Mouse (Mus musculus) cerebellum, adult 11 months (tissue): ENCODE measurements around the gene Dcaf11.
A peak's percentile ranks its signal among the peaks of the same experiment; 100 is the strongest.

Source experiments
- DNase-seq: peaks from one replicate; pipeline ENCODE4 v3.0.0; 2022

Dcaf11 gene

DNA sequence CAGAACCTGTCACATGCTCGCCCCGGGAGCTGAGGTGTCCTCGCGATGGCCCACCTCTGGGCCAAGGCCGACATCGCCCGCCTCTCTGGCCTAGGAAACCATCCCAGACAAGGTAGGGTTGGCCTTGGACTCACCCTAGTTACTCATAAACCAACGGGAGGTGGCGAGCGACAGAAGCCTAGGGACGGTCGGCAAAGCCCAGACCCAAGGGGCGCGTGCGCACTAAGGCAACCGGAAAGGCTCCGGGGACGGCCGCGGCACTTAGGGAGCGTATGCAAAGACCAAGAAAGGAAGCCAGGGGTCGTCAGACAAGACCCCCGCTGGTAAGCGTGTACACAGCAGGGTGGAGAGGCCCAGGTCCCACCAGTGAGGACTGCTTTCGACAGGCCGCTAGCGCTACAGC is at the start of gene Dcaf11:
Dcaf11 (plus strand) TSS at position 208 of the 403 bp plus-strand sequence.
- DNase-seq, result peak; percentile 91

DNA sequence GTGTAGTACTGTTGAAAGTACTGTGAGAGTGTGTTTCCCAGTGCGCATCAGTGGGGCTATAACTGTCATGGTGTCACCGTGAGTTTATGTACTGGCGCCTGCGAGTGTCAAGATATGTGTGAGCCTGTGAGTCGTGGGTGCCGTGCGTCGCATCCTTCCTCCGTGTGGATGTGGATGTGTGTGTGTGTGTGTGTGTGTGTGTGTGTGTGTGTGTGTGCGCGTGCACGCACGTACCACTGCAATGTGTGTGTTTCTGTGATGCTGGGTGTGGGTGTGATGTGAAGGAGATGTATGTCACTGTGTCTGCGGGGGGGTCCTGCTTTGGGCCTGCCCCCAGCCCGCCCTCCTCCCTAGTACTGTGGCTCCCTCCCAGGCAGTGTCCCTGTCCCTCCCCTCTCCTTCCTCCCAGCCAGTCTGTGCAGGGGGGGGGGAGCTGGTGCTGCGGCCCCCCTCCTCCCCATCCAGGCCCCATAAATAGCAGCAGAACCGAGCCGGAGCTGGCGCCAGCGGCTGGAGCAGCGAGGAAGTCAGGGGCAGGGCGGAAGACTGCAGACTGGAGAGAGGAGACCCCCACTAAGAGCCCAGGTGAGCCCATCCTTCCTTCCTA is 49.6 kb upstream of the Dcaf11 start, which contains the start of gene Cpne6:
Cpne6 (plus strand) TSS at position 321 of the 607 bp plus-strand sequence.
- no peak for DNase-seq

DNA sequence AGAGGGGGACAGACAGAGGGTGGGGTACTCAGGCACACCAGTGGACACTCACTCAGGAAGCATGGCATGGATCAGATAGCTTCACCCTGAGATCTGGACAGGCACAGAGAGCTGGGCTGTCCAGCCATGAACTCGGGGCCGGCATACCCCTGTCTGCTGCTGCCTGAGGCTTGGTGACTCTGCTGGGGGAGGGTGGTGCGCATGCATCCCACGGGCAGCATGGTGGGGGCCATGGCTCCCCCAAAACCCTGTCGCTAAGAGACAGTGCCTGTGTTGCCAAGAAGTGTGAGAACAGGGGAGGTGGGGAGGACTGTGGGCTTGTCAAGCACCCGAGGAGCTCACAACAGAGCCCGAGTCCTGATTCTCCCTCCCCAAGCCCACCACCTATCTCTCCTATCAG is 48.8 kb upstream of the Dcaf11 start:
- DNase-seq, result no peak

DNA sequence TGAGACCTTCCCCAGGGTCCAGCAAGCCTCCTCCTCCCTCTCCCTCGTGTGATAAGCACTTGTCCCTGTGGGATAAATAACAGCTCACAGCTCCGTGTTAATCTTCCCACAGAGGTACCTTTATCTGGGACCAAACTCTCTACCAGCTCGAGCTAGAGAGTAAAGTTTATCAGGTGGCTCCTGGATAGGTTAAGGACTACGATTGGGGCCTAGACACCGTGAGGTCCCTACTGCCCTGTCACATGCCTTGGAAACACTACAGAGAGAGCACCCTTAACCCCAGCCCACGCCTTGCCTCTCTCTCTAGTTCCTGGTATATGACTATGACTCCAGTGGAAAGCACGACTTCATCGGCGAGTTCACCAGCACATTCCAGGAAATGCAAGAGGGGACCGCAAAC is 45.9 kb upstream of the Dcaf11 start:
- DNase-seq, result no peak

DNA sequence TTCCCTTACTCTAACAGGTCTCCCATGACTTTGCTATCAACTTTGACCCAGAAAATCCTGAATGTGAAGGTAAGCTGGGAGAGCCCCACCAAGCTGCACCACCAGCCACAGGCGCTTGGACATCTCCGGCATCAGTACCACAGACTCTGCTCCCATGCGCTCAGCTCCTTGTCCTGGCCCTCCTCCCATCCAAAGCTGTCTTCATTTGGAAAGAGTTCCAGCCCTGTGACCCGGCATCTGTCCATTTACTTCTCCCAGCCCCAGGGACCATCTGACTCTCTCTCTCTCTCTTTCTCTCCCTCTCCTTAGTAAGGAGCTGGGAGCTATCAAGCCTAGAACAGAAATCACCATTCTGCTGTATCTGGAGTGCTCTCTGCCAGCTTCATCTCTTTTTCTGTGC is 44.0 kb upstream of the Dcaf11 start:
- DNase-seq, result no peak

DNA sequence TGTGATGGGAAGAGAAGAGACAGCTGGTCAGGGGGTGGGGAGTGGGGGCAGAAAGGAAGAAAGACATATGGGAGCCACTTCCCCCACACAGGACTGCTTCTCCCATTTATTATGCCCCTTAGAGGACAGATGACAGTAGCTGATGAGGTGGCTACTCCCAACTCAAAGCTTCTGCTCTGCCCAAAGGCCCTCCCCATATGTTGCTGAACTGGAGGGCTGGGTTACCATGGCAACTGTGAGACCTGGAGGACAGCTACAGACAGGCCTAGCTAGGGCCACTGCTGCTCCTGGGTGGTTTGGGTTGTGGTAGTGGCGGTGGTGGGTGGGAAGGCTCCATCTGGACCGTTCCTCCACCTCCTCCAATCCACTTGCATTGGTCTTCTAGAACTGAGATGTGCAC is 40.9 kb upstream of the Dcaf11 start:
- no peak for DNase-seq

DNA sequence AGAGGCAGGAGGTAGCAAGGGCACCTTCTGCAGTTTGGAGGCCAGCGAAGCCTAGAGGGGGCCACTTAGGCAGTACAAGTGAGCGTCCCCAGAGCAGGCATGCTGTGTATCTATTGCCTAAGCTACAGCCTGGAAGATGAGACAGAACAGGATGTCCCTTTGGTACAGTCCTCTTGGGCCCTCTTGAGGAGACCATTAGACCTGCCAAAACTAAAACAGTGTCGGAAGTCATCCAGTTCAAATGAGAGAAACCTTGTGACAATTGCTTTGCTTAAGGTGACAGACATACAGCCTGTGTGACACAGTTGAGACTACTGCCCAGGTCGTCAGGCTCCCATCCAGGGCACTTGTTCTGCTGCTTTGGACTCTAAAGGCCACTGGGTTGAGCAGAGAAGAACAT is 40.2 kb upstream of the Dcaf11 start:
- no peak for DNase-seq

DNA sequence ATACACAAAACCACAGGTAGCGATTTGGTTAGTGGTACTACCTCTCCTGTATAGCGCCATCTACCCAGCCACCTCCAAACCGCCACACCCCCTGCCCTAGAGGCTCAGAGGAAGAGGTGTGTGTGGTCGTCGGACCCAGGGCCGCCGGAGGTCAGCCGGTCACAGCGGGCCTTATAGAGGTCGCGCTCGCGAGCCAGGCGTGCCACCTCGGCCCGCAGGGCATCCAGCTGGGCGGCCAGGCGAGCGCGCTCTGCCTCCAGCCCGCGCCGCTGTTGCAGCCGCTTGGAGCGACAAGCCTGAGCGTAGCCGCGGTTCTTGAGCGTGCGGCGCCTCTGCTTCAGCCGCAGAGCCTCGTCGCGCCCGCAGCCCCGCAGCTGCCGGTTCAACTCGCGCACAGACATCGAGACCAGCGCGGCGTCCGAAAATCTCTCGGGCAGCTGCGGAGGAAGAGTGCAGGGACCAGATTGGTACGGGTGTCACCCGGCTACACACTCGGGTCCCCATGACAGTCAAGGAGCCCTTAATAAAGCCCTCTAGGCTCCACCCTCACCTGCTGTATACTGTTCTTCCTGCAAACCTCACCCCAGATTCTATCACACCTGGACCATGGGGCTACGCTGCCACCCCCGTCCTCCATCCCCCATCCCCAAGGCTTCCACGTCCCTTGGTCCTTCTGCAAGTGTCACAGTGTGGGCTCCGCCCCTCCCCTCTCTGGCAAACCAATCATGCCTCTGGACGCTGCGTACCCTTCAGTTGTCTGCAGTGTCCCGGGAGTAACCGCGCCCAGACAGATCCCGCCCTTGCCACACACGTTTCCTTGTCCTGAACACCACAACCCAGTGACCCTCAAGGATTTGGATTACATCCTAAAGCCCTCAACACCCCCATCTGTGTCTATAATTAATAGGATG is 39.1 kb upstream of the Dcaf11 start:
- DNase-seq, result peak; percentile 48

DNA sequence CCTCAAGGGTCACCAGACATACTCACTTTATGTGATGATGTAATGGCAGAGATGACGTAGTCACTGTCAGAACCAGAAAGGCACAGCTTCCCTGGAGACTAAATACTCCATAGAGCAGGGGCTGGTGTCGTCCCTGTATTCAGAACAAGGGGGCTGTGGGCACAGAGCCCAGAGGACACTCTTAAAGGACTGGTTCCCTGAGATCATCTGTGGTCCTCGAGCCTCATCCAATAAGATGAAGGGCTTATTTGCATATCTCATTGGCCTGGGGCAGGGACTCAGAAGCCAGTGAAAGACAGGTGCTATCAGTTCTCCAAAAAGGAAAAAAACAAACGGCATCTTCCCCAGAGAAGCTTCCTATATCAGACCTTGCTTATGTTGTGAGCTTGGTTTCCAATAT is 35.7 kb upstream of the Dcaf11 start:
- no peak for DNase-seq

DNA sequence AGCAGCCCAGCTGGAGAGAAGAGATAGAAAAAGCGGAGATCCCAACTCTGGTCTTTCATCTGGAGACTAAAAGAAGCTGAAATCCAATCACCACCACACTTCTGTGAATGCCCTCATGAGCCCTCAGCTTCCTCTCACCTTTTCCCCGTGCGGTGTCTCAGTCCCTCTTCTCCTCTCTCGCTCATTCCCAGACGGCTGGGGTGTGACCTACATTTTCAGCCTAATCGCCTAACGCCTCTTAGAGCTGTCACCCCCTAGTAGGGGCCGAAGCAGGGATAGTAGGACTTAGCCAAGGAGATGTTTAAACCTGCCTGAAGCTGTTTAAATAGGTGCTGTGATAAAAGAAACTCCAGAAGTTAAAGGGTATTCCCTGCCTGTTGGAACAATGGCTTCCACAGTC is 35.0 kb upstream of the Dcaf11 start, which contains the start of gene Nrl:
Nrl (minus strand) TSS at position 197 of the 400 bp plus-strand sequence.
- no peak for DNase-seq

DNA sequence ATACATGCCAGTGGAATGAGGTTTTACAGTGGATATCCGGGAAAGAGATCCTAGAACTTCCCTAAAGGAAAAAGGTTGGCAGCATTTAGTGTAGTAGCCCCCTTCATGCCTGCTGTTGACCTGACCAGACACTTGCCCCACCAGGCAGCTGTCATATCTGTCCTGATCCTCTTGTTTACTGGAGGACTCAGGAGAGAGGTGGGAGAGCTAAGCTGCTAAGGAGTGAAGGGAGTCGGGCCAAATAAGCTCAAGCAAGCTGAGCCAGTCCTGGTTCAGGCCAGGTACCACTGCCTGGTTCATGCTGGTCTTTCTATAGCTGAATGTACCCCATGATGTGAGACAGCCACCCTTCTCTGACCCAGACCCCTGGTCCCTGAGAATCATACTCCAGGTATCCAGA is 33.1 kb upstream of the Dcaf11 start:
- no peak for DNase-seq

DNA sequence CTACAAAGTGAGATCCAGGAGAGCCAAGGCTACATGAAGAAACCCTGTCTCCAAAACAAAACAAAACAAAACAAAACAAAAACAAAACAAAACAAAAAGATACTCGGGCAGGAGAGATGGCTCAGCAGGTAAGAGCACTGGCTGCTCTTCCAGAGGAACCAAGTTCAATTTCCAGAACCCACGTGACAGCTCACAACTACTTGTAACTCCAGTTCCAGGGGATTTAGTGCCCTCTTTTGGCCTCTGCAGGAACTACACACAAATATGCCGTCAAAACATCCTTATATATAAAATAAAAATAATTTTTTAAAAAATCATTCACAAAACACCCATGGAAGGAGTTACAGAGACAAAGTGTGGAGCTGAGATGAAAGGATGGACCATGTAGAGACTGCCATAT is 31.9 kb upstream of the Dcaf11 start:
- DNase-seq, result no peak

DNA sequence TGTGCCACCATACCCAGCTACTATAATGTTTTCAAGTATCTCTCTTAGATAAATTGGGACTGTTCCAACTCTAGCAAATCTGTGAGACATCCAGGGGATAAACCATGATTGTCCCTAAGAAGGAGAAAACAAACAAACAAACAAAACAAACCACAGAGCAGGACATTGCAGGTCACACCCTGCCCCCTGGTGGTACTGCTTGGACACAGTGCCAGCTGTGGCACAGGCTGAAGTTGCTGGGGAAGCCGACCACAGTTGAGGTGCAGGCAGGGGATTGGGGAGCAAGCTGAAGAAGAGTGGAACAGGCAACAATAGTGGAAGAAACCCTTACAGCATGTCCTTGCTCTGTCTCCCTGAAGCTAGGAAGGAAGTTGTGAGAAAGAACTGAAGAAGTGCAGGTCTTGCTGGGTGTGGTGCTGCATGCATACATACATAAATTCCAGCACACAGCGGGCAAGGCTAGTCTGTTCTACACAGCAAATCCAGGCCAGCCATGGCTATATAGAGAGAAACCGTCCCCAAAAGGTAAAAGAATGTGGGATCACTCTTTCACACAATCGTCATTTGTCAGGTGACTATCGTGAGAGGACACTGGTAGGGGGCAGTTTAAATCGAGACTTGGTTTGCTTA is 23.6 kb upstream of the Dcaf11 start:
- DNase-seq, result no peak

DNA sequence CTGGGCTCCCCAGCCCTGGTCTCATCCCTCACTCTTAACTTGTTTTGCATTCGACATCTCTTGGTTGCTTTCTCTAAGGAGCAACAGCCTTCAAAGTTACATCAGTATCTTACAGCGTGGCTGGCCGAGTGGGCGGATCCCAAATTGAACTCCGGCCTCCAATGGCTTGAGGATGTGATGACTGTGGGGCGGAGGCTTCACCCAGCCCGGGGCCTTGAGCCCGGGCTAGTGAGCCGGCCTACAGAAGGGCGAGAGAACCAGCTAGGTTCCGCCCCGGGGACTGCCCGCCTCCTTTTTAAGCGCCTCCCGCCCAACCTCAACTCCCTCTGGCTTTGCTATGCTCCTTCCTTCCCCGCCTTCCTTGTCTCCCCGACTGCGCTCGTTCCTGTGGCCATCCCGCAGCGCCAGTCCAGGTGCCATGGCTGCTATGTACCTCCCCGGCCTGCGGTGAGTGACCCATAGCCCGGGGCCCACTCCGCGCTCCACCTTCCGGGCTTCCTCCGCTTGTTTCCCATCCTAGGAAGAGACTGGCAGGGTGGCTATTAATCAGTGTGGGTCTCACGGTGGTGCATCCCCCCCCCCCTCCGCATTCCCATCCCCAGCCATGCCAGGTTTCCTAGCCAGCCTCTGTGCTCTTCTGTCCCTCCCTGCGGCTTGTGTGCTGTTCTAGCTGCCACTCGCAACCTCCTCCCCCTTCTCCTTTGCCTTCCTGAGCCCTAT is 19.6 kb upstream of the Dcaf11 start, which contains the start of gene Pck2:
Pck2 (plus strand) TSS at position 200 of the 720 bp plus-strand sequence.
- DNase-seq, result peak; percentile 81

DNA sequence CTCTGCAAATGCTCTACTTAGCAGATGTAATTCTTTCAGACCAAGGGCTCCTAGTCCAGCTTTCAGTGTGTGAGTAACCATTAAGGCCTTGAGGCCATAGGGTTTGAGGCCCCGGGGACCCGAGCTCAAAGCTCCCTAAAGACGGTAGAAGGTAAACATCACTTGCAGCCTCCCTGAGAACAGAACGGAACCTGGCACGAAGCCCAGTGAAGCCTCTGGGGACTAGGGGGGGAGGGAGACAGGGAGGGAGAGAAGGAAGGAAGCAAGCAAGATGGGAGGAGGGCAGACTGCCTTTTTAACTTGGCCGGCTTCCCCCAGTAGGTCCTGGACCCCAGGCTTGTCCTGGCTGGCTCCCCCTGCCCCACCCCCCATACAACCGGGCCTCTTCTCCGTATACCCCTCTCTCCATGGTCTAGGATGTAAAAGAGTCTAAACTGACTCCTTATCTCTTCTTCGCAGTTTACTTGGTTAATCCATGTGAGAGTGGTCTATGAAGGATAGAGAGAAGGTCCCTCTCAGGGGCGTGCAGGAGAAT is 19.0 kb upstream of the Dcaf11 start:
- DNase-seq, result peak; percentile 79

DNA sequence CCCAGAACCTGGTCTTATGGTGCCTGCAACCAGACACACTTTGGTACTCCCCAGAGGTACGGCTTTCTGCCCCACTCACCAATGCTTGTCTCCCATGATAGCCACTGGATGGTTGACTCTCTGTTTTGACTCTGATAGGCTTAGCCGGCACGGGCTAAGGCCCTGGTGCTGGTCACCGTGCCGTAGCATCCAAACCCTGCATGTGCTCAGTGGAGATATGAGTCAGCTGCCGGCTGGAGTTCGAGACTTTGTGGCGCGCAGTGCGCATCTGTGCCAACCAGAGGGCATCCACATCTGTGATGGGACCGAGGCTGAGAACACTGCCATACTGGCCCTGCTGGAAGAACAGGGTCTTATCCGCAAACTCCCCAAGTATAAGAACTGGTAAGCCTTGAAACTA is 17.5 kb upstream of the Dcaf11 start:
- DNase-seq, result no peak

DNA sequence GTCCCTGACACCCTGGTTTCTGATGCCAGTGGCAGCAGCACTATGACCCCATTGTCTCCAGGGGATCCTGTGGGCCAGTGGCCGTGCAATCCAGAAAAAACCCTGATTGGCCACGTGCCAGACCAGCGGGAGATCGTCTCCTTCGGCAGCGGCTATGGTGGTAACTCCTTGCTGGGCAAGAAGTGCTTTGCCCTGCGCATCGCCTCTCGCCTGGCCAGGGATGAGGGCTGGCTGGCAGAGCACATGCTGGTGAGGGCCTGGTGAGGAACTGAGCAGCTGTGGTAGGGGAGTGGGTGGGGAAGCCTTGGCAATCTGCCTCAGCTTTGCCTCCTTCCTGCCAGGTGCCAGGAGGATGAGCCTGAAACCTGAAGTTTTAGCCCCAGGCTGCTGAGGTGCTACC is 15.5 kb upstream of the Dcaf11 start:
- DNase-seq, result no peak

DNA sequence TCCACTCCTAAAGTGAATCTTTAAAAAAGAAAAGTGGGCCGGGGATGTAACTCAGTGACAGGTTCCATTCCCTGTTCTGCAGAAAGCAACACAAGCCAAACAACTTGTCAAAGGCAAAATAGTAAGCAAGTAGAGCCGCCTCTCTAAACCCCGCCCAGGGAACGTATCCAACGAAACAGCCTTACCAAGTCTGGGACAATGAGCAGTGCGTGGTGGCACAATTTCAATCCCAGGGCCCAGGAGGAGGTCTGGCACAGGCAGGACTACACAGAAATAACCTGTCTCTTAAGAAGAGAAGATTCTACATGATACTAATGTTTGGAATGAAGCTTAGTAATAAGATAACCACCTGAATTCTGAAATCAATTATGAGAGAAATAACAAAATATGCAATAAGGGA is 9.6 kb upstream of the Dcaf11 start:
- no peak for DNase-seq

DNA sequence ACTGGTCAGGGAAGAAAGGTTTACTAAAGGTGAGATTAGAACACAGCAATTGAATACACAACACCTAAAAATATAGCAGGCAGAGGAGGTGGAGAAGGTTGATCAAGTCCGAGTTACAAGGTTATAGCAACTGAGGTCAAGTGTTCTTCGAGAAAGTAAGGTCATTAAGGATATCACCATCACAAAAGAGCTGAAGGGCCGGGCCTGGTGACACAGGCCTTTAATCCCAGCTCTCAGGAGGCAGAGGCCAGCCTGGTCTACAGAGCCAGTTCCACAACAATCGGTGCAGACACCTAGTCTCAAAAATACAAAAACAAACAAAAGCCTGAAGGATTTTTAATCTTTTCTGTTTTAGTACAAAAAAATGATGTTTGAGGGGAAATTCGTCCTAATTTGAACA is 8.5 kb upstream of the Dcaf11 start:
- no peak for DNase-seq

DNA sequence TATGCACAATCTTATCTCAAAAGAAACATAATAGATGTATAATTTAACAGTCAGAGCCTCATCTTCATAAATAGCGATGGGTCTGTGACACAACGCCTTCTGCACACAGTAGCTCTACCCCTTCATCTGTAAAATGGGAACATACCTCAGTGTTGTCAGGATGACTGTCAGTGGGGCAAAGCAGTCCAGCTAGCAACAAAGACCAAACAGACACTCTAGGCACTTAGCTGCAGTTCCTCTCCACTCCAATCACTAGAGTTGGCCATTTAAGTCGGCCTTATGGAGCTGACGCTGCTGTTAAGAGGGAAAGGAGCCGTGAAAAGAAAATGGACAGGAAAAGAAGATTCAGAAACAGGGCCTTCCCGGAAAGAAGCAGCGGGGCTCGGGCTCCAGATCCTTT is 8.0 kb upstream of the Dcaf11 start:
- DNase-seq, result no peak

DNA sequence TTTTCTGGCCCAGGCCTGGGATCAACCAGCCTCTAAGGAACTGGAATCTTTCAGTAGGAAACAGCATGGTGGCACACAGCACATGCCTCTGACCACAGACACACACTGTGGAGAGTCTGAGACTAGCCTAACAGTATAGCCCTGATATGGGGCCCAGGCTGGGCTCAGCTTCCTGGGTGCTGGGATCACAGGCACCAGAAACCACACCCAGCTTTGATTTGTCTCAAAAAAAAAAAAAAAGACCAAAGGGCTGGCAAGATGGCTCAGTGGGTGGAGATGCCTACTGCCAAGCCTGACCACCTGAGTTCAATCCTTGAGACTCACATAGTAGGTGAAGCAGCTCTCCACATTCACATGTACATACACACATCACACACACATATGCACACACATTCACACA is 5.2 kb upstream of the Dcaf11 start:
- DNase-seq, result no peak

DNA sequence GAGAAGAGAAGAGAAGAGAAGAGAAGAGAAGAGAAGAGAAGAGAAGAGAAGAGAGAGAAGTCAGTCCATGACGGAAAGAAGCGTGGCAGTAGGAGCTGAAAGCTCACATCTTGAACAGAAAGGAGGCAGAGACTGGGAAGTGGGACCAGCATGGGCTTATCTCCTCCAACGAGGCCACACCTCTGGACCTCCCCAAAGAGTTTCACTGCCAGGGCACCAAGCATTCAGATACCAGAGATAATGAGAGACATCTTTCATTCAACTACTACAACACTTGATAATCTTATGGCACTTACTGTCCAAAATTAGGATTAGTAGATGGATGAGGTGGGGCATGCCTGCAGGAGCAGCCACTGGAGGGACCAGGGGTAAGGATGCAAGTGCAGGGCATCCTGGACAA is 4.0 kb upstream of the Dcaf11 start:
- DNase-seq, result no peak

DNA sequence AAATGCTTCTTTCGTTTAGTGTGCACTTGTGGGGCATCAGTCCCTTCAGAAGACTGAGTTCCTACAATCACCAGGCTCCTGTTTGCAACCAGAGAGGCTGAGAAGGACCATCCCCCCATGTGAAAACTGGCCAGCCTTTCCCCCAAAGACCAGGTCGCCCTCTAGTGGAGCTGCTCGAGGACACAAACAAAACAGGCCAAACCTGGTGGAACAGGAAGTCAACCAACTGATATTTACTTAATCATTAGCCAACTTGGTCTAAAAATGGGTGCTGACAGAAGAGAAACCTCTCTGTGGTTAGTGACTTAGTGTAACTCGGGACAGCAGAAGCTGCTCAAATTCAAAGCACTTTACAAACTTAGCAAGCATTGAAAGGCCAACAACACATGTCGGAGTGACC is 2.8 kb upstream of the Dcaf11 start:
- peak; percentile 69 for DNase-seq
